Mouse (Mus musculus) gastrocnemius, postnatal 4 days (tissue): ENCODE measurements around the gene Tnnt3. TPM values are rescaled to one million over a fixed set of nuclear protein-coding genes. Genes with fewer than 3 reads are reported as not detected.

Experiments
- DNase-seq, 2 experiments: peaks; one replicate each; pipeline ENCODE4 v3.0.0; 2021 to 2022; ENCODE audit warnings: low spot score in 2 of 2, mixed read lengths in 2 of 2
- total RNA-seq, 2 experiments: library from RNA; stranded (reverse); gene quantifications; 2 replicates each; pipeline ENCODE4 v1.2.3; 2021

Tnnt3 gene
- total RNA-seq, 2 experiments from 2014 or later = 9,881 to 10,830 TPM

DNA sequence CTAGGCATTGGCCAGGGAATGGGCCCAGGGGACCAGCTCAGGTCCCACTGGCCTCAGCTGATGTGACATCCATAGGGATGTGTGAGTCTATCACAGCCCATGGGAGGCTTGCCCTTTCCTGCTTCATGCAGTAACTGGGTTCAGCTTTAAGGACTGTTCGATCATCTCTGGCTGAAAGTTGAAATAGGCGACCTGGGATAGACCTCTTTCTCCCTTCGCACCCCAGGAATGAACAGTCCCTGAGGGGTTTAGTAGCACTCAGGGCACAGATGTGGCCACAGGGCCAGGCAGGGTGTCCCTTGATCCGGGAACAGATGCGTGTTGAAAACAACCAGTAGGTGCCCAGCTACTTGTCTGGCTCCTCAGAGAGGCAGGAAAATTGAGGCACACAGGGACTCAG, 22.4 kb upstream of the Tnnt3 start:
- DNase-seq = no peak

DNA sequence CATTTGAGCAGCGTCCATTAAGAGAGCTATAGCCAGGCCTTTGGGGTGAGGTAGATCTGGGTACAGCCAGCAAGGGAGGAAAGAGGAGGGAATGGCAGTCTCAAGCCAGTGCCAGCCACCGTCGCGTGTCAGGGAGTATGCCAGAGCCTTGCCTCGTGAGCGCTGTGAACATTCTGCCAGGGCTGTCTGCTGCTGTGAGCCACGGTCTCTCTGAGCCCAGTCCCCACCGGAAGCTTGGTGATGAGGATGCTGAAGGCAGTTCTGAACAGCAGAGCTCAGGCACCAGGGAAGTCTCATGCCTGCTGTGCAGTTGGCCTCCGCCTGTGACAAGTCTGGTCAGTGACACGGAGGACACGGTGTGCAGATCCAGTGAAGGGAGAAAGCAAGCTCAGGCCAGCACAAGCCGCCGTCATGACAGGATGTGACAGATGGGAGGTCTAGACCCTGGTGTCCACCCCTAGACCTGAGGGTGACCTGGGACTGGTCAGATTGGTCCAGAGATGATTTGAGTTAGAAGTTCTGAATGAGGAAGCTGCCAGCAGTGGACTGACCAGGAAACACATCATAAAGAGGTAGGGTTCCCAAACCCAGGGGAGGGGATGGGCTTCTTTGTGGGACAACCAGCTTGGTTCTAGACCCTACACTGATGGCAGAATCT, 21.7 kb upstream of the Tnnt3 start:
- no peak for DNase-seq

DNA sequence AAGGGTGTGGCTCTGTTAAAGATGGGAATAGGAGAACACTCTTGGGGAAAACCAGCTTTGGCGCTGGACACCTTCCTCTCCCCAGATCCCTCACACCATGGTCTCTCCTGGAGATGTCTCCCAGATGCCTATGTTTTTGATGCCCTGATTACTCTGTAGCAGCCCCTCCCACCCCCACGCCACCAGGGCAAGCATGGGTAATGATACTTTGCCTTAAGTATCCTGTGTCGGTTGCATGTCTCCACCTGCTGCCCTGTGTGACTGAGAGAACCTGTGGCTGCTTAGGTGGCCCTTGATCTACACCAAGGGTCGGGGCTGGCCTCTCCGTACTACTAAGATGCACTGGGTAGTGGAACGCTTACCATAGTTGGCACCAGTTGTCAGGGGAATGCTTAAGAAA, 20.6 kb upstream of the Tnnt3 start:
- DNase-seq = no peak

DNA sequence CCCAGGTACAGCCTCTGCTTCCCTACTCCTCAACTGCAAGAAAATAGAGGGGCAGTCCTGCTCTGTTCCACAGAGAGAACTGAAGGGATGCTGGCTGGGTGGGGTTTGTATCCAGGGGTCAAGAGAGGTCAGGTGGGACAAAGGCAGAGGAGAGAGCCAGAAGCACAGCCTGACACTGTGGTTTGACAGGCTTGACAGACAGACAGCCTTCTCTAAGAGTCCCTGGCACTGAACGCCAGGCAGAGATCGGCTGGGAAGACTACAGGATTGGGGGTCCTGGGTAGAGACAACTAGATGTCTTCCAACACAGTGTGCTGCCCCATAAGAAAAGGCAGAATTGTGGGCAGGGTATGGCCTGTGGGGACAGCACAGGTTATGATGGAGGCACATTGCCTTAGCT, 20.1 kb upstream of the Tnnt3 start:
- no peak for DNase-seq

DNA sequence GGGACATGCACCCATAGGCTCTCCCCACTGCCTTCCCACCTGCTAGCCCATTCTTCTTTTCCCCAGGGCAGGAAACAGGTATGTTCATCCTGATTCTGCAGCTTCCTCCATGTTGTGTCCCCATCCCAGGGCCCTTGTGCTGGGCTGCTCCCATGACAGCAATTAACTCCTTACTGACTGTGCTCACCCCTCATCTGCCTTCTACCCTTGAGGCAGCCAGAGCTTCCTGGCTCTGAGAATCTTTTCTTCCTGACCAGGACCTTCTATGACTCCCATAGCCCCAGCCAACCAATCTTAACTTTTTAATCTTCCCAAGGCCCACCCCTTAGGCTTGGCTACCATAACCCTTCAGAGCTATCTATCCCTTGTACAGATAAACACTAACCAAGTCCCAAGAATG, 19.3 kb upstream of the Tnnt3 start:
- no peak for DNase-seq

DNA sequence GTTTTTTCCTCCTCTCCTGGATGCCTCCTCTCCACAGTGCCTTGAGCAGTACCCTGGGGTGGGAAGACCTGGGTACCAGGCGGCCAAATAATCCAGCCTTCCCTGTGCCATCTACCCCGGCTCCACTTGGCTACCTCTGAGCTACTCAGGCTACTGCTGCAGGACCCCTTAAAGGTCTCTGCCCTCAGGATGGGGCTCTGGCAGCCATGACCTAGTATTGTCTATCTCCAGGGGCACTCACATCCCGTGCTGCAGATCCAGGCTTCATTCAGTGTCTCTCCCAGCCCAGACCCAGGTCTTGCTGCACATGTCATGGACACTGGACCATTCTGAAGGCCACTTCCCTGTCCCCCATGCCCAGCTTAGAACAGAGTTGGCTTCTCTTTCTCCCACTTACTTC, 18.8 kb upstream of the Tnnt3 start:
- no peak for DNase-seq

DNA sequence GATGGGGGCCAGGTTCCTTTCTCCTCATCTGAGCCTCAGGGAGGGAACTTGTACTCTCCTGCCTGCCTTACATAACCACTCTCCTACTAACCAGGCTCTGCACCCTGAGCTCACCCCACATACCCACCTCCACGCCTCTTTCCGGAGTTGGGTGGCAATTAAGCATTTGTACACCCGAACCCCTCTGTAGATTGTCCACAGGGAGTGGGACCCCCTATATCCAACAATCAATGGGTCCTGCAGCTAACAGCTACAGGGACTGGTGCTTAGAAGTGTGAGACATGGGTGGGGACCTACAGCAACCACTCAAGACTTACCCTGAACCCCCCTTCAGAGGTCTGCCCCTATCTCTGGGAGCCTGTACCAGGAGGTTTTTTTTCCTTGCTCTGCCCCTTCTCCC, 18.0 kb upstream of the Tnnt3 start:
- DNase-seq = no peak

DNA sequence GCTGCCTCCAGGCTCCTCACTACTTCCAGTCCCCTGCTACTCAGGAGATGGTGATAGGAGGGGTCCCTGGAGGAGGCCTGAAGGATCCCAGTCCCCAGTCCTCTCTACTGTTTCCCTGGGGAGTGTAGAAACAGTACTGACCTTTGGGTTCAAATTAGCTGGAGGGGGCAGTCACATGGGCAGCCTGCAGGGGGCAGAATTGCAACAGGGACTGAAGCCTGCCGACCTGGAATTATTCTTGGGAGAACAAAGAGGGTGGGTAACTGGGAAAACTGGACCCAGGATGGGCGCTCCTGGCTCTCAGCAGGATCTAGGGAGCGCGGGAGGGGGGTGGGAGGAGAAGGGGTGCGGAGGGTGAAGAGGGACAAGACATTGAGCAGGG, 17.5 kb upstream of the Tnnt3 start:
- peak; percentile 64 to 75 for DNase-seq

DNA sequence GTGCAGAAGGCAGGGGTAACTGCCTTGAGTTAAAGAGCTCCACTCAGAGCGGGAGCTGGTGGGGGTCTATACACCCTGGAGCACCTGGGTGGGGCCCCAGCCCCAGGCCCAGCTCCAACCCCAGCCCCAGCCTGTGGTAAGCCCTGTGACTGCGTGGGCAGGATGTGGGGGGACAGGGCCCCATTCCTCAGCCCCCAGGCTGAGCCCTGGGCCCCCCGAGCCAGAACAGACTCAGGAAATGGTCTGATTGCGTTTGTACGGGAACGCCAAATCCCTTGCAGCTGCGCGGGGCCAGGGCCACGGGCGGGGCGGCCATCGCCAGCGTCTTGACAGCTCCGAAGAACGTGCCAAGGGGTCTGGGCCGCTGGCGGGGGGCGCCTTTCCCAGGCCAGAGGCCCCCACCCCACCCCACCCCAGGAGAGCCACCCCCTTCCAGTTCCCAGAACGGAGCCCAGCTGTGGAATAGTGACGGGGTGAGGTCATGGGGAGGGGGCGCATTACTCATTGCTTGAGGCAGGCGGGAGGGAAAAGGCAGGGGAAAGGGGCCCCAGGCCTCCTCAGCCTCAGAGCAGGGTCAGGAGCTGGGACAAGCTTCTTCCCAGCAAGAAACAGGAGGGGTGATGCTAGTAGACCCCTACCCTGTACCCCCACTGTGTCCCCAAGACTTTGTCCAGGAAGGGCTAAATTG, 16.9 kb upstream of the Tnnt3 start:
- peak; percentile 77 to 87 for DNase-seq

DNA sequence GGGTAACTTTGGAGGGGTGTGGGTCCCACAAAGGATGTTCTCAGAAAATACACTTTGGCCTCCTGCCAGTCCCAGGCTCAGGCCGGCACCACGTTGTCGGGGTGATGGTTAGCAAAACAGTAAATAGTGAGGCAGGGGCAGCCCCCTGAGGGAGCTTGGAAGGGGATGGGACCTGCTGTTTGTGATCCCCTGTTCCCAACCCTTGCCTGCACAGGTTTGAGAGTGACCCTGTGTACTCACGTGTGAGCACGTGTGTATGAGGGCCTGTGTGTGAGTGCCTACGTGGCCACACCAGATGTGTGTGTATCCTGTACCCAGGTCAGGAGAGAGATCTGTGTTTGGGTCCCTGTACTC, 16.4 kb upstream of the Tnnt3 start:
- DNase-seq = peak in 1 of 2 experiments; percentile 66

DNA sequence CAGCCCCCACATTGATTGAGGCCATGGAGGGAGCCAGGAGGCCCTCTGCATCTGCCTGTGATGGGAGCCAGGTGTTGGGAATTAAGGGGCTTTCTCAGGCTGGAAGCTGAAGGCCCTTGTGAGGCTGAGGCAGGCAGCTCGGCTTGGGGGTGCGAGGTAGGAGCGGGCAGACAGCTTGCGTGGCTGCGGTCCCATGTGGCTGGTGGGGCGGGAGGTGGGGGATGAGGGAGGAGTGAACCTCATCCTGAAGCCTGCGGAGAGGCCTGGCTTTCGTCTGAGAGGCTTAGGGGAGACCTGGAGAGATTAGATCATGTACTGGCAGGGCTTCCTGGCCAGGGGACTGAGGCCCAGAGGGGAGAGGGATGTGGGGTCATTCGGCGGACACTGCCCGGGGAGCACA, 15.5 kb upstream of the Tnnt3 start:
- DNase-seq = peak in 1 of 2 experiments; percentile 60

DNA sequence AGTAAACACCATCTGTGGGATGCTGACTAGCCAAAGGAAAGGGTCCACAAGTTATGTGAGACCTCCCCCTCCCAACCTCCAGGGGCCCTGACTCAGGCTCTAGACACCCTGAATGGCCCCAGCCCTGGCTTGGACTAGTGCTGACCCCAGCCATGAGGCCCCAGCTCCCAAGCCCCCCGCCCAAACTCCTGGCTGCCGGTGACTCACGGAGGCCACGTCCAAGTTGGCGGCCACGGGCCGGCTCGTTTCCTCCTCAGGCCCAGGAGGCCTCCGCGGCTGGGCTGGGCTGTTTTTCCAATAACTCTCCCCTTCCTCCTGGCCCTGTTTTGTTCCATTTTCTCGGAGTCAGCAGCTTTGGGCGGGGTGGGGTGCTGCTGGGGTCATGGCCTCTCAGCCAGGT, 13.9 kb upstream of the Tnnt3 start:
- peak; percentile 79 to 87 for DNase-seq

DNA sequence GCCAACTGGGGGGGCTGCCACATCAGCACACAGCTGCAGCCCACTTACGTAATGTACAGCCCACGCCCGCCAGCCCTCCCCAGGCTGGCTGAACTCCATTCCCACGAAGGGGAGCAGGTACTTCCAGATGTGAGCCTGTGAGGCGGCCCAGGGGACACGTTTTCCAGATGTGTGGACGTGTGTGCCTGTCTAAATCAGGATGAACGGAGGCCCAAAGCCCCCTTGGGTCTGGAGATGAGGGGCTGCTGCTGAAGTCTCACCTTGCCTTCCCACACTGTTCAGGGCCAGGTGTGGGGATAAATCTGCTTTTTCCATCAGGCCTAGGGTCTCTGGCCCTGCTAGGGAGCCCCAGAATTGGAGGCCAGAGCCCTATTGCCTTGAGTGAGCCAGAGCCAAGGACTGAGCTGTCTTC, 11.9 kb upstream of the Tnnt3 start:
- peak; percentile 51 to 76 for DNase-seq

DNA sequence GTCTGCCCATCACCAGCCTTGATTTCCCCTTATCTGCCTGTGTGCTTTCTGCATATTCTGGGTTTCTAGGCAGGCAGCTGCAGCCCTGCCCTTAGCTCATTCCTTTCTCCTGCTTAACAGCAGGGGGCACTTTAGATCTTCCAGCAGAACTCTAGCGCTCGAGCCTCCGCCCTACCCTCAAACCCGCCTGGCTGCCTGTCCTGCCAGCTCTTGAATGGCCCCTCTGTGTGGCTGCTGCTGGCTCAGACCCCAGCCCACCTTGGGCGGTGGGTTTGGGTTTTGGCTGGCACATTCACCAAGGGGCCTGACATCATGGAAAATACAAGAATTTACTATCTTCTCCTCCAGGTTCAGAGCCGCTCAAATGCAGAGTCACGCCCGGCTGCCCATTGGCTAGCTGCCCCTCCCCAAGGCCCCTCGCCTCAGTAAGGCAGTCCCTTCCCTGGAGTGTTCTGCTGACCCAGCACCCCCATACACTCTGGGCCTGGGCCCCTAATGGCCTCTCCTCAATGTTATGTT, 11.2 kb upstream of the Tnnt3 start:
- peak in 1 of 2 experiments; percentile 63 for DNase-seq

DNA sequence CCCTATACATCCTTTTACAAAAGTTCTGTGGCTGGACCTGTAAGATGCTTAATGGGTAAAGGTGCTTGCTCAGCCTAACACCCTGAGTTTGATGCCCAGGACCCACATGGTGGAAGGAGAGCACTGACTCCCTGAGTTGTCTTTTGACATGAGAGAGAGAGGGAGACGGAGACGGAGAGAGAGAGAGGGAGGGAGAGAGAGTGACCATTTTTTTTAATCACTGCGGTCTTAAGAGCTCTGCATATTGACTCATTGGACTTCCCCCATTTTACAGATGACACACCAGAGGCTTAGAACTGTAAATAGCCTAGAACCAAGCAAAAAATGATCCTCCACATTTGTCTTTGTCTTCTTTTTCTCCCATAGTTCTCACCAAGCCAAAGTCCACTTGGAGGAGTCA, 10.6 kb upstream of the Tnnt3 start:
- DNase-seq = no peak

DNA sequence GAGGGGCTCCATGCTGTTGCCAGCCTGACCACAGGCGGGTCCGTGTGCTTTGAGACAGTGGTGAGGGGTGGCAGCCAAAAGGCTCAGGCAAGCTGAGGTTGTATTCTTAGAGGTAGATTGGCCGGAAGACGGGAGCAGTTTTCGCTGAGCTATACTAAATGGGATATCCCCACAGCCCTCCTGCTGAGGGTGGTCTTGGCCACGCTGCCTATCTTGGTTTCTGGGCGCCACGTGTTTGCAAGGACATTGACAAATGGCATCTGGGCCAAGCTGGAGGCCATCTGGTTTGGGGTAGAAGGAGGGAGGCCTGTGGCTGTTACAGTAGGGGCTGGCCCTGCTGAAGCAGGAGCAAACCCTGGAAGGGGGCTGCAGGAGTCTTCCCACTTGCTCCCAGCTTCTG, 5.1 kb upstream of the Tnnt3 start:
- no peak for DNase-seq

DNA sequence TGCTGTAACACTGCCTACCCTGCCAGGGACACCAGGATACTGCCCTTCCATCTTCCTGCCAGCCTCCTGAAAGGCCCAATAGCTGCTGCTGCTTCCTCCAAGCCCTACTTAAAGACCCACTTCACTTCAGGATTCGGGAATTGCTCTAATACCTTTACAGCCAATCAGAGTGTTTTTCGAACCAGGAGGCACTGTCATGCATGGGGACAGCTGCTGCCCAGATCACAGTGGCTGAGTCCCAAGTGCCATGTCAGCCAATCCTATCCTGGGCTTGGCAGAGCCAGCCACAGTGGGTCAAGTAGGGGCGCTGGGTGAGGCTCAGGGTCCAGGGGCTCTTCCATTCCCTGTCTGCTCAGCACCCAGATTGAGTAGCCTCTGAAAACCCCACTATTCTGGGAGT, 2.5 kb upstream of the Tnnt3 start:
- DNase-seq = no peak

DNA sequence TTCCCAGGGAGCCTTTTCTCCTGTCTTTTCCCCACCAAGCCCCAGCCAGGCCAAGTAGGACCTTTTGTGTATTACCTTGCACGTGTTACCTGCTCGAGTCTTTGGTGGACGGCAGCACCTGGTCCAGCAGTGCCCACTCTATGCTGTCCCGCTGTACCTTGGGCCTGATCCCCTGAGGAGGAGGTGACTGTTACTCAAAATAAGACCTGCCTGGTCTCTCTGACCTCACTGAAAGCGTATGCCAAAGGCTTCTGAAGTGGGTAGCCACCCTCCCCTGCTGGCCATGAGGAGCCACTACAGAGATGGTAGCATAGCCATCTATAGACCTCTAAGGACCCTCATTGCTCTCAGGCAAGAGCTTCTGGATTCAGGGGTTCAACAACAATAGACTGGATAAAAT, 1.8 kb upstream of the Tnnt3 start:
- no peak for DNase-seq

DNA sequence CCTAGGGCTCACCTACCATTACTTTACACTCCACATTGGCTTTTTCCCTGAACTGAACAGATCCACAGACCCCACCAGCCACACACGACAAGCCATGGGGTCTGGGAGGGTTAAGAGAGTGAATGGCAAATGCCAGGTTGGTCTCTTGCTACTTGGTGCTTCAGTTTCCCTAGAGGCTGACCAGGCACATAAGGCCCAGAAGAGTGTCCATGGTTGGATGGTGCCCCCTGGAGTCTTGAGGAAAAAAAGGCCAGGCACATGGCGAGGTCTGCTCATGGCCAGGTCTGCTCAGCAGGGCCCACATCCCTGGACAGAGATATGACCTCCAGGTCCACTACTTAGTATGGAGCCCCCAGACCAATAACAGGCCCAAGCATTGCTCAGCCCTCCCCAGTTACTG, 861 bp upstream of the Tnnt3 start:
- no peak for DNase-seq

DNA sequence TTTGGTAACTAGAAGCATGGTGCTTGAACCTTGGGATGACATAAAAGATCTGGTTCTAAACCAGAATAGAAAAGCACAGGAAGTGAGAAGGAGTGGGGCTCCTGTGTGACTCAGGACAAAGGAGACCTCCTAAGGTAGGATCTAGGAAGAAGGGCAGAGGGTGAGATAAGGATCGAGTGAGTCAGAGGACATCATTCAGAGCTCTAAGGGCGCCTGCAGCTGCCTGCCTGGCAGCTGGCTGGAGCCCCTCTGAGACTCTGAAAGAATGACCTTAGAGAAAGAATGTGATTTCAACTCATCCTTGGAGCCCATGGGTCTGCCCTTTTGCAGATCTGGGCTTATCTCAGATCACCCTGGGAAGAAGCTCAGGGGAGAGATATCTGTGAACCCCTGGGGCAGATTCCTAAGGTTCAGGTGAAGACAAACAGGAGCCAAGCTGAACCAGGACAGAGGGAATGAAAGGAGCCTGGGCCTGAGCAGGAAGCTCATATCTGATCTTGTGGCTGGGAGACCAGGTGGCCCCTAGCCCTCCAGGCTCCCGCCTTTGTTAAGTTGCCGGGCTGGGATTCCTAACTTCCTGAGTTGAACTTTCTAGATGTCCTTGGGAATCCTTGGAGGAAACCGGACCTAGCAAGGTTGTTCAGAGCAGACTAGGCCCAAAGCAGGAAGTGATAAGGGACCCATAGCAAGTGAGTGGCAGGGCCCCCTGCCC, 530 bp downstream of the Tnnt3 start:
- DNase-seq = no peak

DNA sequence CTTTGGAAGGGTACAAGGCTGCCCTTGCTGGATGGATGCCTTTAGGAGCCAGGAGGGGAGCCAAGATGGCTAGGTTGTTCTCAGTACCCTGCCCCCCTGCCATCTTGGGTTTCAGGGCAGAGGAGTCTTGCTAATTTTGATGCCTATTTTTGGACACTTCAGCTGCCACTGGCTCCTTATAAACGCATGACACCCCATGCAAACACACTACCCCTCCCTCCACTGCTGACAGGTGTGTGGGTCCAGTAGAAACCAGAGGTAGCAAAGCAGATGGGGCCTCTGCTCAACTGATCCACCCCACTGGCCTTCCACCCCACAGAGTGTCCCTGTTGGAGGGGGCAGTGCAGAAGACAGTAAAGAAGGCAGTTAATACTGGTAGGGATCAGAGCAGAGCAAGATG, 1.4 kb downstream of the Tnnt3 start:
- no peak for DNase-seq

DNA sequence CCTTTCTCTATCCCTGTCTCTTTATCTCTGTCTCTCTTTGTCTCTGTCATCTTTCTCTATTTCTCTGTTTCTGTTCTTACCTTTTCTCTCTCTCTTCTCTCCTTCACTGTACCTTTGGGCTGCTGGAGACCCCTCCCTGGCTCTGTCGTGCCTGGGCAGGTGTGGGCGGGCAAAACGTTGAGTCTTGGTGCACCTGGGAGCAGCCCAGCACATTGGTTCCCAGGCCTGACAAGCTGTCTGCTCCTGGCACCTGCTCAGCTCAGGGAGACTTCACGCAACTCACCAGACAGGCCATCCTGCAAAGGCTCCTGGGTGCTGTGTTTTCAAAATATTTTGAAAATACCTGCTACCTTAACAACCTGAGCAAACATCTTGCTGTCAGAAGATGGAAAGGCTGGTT, 4.6 kb downstream of the Tnnt3 start:
- DNase-seq = no peak
